Mouse (Mus musculus) stomach, postnatal 0 days (tissue): ENCODE results near the gene Gm4869. TPM values are rescaled to one million over a fixed set of nuclear protein-coding genes. Genes with fewer than 3 reads are reported as not detected.
A peak's percentile ranks its signal among the peaks of the same experiment; 100 is the strongest.

Source experiments
- ATAC-seq: fragments of 200-750 bp; cut with Nextera tagmentation; 2 replicates; pipeline ENCODE4 v1.8.0; 2017; ENCODE audit not compliant: low FRiP score, low TSS enrichment
- DNase-seq: peaks from one replicate; pipeline ENCODE4 v3.0.0-alpha.2; 2016; ENCODE audit warnings: low spot score
- H3K27ac ChIP-seq: fragments of 300-500 bp; sonication (generic); replicated peaks from 2 replicates; pipeline ENCODE4 v1.5.1; 2014; ENCODE audit warnings: mild to moderate bottlenecking, control low read depth
- H3K27me3 ChIP-seq: fragments of 300-500 bp; sonication (generic); 2 replicates; pipeline ENCODE4 v1.6.1; 2014; ENCODE audit warnings: low read length; ENCODE audit not compliant: control insufficient read depth, insufficient read depth
- H3K36me3 ChIP-seq: fragments of 300-500 bp; sonication (generic); 2 replicates; pipeline ENCODE4 v1.6.1; 2014; ENCODE audit warnings: low read length, mixed read lengths; ENCODE audit not compliant: control insufficient read depth, insufficient read depth
- H3K4me1 ChIP-seq: fragments of 300-500 bp; sonication (generic); replicated peaks from 2 replicates; pipeline ENCODE4 v1.6.1; 2014; ENCODE audit warnings: antibody characterized with exemption; ENCODE audit not compliant: control insufficient read depth, insufficient read depth
- H3K4me2 ChIP-seq: fragments of 300-500 bp; sonication (generic); replicated peaks from 2 replicates; pipeline ENCODE4 v1.6.1; 2014; ENCODE audit warnings: low read depth, mild to moderate bottlenecking, control low read depth, moderate library complexity
- H3K4me3 ChIP-seq: fragments of 300-500 bp; sonication (generic); 2 replicates; pipeline ENCODE4 v1.5.1; 2014; ENCODE audit warnings: low read depth, low read length, control low read depth
- H3K9ac ChIP-seq: fragments of 300-500 bp; sonication (generic); 2 replicates; pipeline ENCODE4 v1.6.1; 2014; ENCODE audit warnings: mild to moderate bottlenecking, low read length, control low read depth, mixed read lengths
- H3K9me3 ChIP-seq: fragments of 300-500 bp; sonication (generic); 2 replicates; pipeline ENCODE4 v1.6.1; 2016; ENCODE audit warnings: low read length; ENCODE audit not compliant: control insufficient read depth
- CTCF ChIP-seq: IDR thresholded peaks from 2 replicates; pipeline ENCODE4 v1.5.1; 2016; ENCODE audit warnings: antibody characterized with exemption, low read depth, mild to moderate bottlenecking, moderate library complexity
- EP300 ChIP-seq: optimal IDR thresholded peaks from 2 replicates; pipeline ENCODE3; 2016; ENCODE audit warnings: antibody characterized with exemption
- WGBS: fragments of 180-500 bp; shearing (Covaris S2); extraction: QIAGEN DNeasy Blood & Tissue Kit; methylation state at CpG from one replicate; pipeline ENCODE4 v1.1.7; 2014; 5-methylcytosine and 5-hydroxymethylcytosine counted together
- polyA plus RNA-seq: library from polyadenylated mRNA; unstranded; fragments of >200 nt; fragmentation: Nextera tagmentation; extraction: Ambion mirVana; gene quantifications from 2 replicates; pipeline ENCODE4 v1.2.1, GENCODE M21; 2015

Gm4869 gene
- polyA plus RNA-seq, 1 experiment from 2014 or later: not detected

DNA sequence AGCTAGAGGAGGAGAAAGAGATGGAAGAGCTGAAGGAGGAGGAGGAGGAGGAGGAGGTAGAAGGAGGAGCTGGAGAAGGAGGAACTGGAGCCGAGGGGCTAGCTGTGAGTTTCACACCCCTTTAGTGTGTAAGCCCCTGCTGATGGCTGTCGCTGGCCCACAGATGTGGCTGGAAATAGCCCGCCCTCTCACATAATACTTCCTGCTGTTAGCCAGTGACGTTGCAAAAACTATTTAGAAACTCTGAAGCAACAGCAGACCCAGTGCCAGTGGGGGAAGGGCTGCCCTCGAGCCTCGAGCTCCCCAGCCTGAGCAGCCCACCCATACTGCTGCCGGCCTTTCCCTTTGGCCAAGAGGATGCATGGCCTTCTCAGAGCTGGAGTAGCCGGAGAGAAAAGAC is 63.2 kb downstream of the Gm4869 start:
- Histone ChIP-seq H3K36me3 (no peaks in the 10 kb centered on the region), H3K4me2 (0 out of 2 replicates have a peak overlapping the region, but pooled peaks have one; percentile 19), H3K4me3 (no peak overlapping the region), H3K4me1 (peaks cover 6% of the 10 kb centered on the region; the same call in 1 of the 2 replicates), H3K27me3 (no peaks in the 10 kb centered on the region), H3K9me3 (no peaks in the 10 kb centered on the region), H3K9ac (no peak overlapping the region), H3K27ac (peak overlapping the region; percentile 36)
- TF ChIP-seq CTCF: no peak
- TF ChIP-seq EP300: no peak
- no peak for ATAC-seq
- DNase-seq: no peak
- 30% methylated on average over 8 of the region's 8 CpGs for WGBS

- whole genome bisulfite sequencing: 60% methylated on average over 9 of the region's 9 CpGs
- Histone ChIP-seq H3K9ac (no peak overlapping the region), H3K4me2 (0 out of 2 replicates have a peak overlapping the region, but pooled peaks have one; percentile 11)
Measured at GRCm38 (mm10) chr5:140509204-140509603, 63.8 kb downstream of the Gm4869 start.

DNA sequence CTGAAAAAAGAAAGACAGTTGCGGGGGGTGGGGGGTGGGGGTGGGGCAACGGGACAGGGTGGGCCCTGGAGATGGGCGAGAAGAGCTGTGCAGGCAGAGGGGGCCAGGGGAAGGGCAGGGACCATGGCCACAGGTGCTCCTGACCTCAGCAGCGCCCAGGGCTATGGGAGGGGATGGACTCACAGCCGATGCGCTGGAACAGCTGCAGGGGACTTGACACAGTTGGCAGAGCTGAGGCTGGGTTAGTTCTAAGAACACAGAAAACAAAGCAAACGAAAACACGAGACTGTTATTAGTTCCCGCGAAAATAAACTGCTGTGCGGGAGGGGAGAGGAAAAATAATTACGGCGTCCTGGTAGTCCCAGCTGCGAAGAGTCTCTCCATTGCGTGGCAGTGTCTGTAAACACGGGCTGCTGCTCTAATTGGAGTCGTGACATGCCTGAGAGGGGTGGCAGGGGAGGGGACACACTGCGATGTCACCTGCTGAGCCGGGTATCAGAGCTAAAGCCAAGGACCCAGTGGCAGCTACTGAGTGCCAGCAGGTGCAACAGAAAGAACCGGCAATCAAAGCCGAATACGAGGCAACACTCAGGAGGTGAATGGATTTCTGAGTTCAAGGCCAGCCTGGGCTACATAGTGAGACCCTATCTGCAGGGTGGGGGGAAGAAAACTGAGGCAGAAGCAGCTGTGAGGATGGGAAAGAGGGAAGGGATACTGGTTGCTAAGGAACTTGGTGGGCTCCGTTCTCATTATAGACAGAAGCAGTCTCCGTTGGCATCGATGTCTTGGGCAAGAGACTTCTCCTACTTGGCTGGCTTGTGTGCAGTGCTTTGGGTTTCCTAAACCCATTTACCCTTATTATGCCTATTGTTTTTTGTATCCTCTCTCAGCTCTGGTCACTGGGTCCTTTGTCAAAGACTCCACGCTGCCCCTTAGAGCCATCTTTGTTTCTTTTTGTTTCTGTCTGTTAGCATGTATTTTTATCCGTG is 64.9 kb downstream of the Gm4869 start:
- no peak overlapping the region for H3K4me2 ChIP-seq
- no peak overlapping the region for H3K9ac ChIP-seq
- H3K4me3 ChIP-seq: no peak overlapping the region
- no peaks in the 10 kb centered on the region for H3K27me3 ChIP-seq
- no peaks in the 10 kb centered on the region for H3K9me3 ChIP-seq
- no peak overlapping the region for H3K27ac ChIP-seq
- peaks cover 4% of the 10 kb centered on the region; the same call in 1 of the 2 replicates for H3K4me1 ChIP-seq
- 44% methylated on average over 27 of the region's 27 CpGs for WGBS
- no peak for DNase-seq
- H3K36me3 ChIP-seq: no peaks in the 10 kb centered on the region
- TF ChIP-seq CTCF (no peak), EP300 (no peak)
- ATAC-seq: no peak

More at GRCm38 (mm10) chr5:140509204-140509603, 63.8 kb downstream of the Gm4869 start:
- no peak overlapping the region for H3K4me3 ChIP-seq
- ATAC-seq (no peak), DNase-seq (no peak)
- no peaks in the 10 kb centered on the region for H3K36me3 ChIP-seq
- no peaks in the 10 kb centered on the region for H3K9me3 ChIP-seq
- peaks cover 6% of the 10 kb centered on the region; the same call in 1 of the 2 replicates for H3K4me1 ChIP-seq
- peak overlapping the region; percentile 36 for H3K27ac ChIP-seq
- no peaks in the 10 kb centered on the region for H3K27me3 ChIP-seq
- no peak for TF ChIP-seq CTCF
- TF ChIP-seq EP300: no peak

GRCm38 (mm10) chr5:140513921-140514320 is 68.5 kb downstream of the Gm4869 start:
- no peak overlapping the region for H3K9ac ChIP-seq
- 72% methylated on average over 8 of the region's 8 CpGs for WGBS
- no peak overlapping the region for H3K4me2 ChIP-seq
- H3K36me3 ChIP-seq: no peaks in the 10 kb centered on the region
- H3K4me3 ChIP-seq: no peak overlapping the region
- no peaks in the 10 kb centered on the region for H3K4me1 ChIP-seq
- 0 out of 2 replicates have a peak overlapping the region, but pooled peaks have one; percentile 14 for H3K27ac ChIP-seq
- ATAC-seq: no peak
- DNase-seq: no peak
- TF ChIP-seq CTCF (no peak), EP300 (no peak)
- H3K27me3 ChIP-seq: no peaks in the 10 kb centered on the region
- no peaks in the 10 kb centered on the region for H3K9me3 ChIP-seq

DNA sequence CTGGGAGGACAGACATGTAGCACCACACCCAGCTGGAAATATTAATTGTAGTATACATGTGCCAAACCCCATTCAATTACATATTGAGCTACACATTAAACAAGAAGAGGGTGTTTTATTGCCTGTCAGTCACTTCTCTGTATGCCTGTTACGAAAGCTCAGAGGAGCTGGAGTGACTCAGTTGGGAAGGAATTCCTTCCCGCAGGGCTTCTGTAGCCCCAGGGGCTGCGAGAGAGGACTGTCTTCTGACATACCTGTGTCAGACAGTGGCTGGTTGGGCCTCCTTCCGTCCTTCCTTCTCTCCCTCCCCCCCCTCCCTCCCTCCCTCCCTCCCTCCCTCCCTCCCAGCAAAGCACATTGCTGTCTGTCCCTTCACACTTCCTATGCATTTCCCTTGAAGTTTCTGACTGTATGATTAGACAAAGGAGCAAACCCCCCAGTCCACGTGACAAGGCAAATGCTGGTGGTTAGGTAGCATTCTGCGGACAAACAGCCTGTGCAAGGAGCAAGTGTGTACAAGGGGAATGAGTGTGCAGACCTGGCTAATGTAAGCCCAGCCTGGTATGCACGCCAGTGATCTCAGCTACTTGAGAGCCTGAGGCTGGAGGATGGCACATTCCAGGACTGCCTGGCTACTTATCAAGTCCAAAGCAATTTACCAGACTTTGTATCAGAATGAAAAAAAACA is 69.5 kb downstream of the Gm4869 start:
- DNase-seq (no peak), ATAC-seq (peak; percentile 43; the same call in 1 of the 2 replicates)
- Histone ChIP-seq H3K4me2 (no peak overlapping the region), H3K4me3 (no peak overlapping the region), H3K9ac (no peak overlapping the region), H3K36me3 (no peaks in the 10 kb centered on the region), H3K27ac (peak overlapping the region; percentile 30; the same call in 1 of the 2 replicates), H3K27me3 (no peaks in the 10 kb centered on the region), H3K4me1 (no peaks in the 10 kb centered on the region), H3K9me3 (no peaks in the 10 kb centered on the region)
- 38% methylated on average over 7 of the region's 7 CpGs for WGBS
- TF ChIP-seq CTCF (no peak), EP300 (no peak)
